Mouse (Mus musculus) ES-E14 (cell line): ENCODE measurements around the gene Rhbg.

Experiments
- HCFC1 ChIP-seq: IDR thresholded peaks from 2 replicates; pipeline ENCODE4 v1.6.1; 2012; ENCODE audit warnings: low read length, inconsistent platforms, borderline replicate concordance; ENCODE audit not compliant: insufficient read depth
- ZNF384 ChIP-seq: IDR thresholded peaks from 2 replicates; pipeline ENCODE4 v1.6.1; 2012; ENCODE audit warnings: low read depth, low read length, inconsistent platforms

DNA sequence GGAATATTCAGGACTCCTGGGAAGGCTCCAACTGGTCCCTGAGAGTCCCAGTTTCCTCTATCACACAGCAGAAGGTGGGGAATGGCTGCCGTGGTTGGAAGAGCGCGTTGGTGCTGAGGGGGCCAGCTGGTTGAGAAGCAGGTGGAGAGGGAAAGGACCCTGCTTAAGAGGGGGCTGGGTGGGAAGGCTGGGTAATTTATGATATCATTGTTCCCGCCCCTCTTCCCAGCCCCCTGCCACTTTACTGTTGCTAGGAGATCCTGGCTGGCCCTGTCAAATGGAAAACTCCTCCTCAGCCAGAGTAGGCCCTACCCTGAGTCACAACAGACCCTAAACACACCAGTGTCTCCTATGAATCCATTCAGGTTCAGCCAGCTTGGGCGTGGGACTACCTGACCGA is 26.5 kb downstream of the Rhbg start:
- no peak for TF ChIP-seq ZNF384
- no peak for TF ChIP-seq HCFC1
